Mouse (Mus musculus) neural tube, embryonic 11.5 days (tissue): ENCODE data around the gene Olfr320. TPM values are rescaled to one million over a fixed set of nuclear protein-coding genes. Genes with fewer than 3 reads are reported as not detected.
"Not testable (repeated sequence)": the region's sequence is repeated elsewhere in the genome, so short reads cannot be mapped to it uniquely, and the experiment has no call there.

Experiments used
- ATAC-seq: fragments of 200-750 bp; cut with Nextera tagmentation; 2 replicates; pipeline ENCODE4 v1.8.0; 2017; ENCODE audit warnings: moderate number of reproducible peaks, mild to moderate bottlenecking, moderate TSS enrichment, moderate library complexity; ENCODE audit not compliant: insufficient read depth, low FRiP score, low TSS enrichment
- DNase-seq: peaks from one replicate; pipeline ENCODE4 v3.0.0-alpha.2; 2015; ENCODE audit warnings: low spot score
- H3K27ac ChIP-seq: fragments of 300-500 bp; sonication (generic); 2 replicates; pipeline ENCODE4 v1.5.1; 2014; ENCODE audit warnings: low read depth, mild to moderate bottlenecking, low read length
- H3K27me3 ChIP-seq: fragments of 300-500 bp; sonication (generic); 2 replicates; pipeline ENCODE4 v1.6.1; 2014; ENCODE audit warnings: mild to moderate bottlenecking, low read length, mixed read lengths; ENCODE audit not compliant: control insufficient read depth, insufficient read depth
- H3K36me3 ChIP-seq: fragments of 300-500 bp; sonication (generic); 2 replicates; pipeline ENCODE4 v1.6.1; 2014; ENCODE audit warnings: mild to moderate bottlenecking, low read length, moderate library complexity, mixed read lengths; ENCODE audit not compliant: control insufficient read depth, insufficient read depth
- H3K4me1 ChIP-seq: fragments of 300-500 bp; sonication (generic); 2 replicates; pipeline ENCODE4 v1.6.1; 2014; ENCODE audit warnings: low read length, mixed read lengths; ENCODE audit not compliant: control insufficient read depth, insufficient read depth
- H3K4me2 ChIP-seq: fragments of 300-500 bp; sonication (generic); 2 replicates; pipeline ENCODE4 v1.6.1; 2014; ENCODE audit warnings: low read depth, mild to moderate bottlenecking, moderate library complexity
- H3K4me3 ChIP-seq: fragments of 300-500 bp; sonication (generic); 2 replicates; pipeline ENCODE4 v1.5.1; 2014; ENCODE audit warnings: low read depth, low read length
- H3K9ac ChIP-seq: fragments of 300-500 bp; sonication (generic); 2 replicates; pipeline ENCODE4 v1.6.1; 2014; ENCODE audit warnings: mild to moderate bottlenecking, low read length
- H3K9me3 ChIP-seq: fragments of 300-500 bp; sonication (generic); 2 replicates; pipeline ENCODE4 v1.6.1; 2016; ENCODE audit warnings: low read length; ENCODE audit not compliant: control insufficient read depth
- WGBS: fragments of 180-500 bp; shearing (Covaris S2); extraction: QIAGEN DNeasy Blood & Tissue Kit; methylation state at CpG from one replicate; pipeline ENCODE4 v1.1.7; 2014; 5-methylcytosine and 5-hydroxymethylcytosine counted together
- polyA plus RNA-seq: library from polyadenylated mRNA; unstranded; fragments of >200 nt; fragmentation: Nextera tagmentation; extraction: Ambion mirVana; gene quantifications from 2 replicates; pipeline ENCODE4 v1.2.1, GENCODE M21; 2014

Olfr320 gene
- polyA plus RNA-seq, 1 experiment from 2014 or later = not detected

DNA sequence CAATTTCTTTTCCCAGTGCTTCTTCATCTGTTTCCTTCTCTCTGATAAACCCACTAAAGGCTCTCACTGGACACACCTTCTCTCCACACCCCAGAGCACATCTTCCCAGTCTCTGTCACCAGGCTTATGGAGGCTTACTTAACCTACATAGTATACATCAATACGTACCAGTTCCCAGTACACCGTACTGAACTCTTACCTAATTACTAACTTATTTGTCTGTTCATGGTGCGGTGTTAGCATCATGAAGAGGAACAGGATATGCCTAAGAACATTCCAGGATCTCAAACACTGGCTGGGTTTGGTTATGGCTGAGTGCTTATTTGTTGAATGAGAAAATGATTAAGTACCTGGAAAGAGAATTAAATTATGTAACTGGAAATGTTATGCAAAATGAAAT lies 25.7 kb upstream of the Olfr320 start:
- Histone ChIP-seq H3K27ac (no peak overlapping the region), H3K4me3 (no peak overlapping the region), H3K9ac (no peak overlapping the region), H3K4me1 (no peaks in the 10 kb centered on the region), H3K36me3 (no peaks in the 10 kb centered on the region), H3K27me3 (no peaks in the 10 kb centered on the region), H3K4me2 (no peak overlapping the region), H3K9me3 (no peaks in the 10 kb centered on the region)
- ATAC-seq (no peak), DNase-seq (no peak)
- 85% methylated on average over 3 of the region's 3 CpGs for WGBS

DNA sequence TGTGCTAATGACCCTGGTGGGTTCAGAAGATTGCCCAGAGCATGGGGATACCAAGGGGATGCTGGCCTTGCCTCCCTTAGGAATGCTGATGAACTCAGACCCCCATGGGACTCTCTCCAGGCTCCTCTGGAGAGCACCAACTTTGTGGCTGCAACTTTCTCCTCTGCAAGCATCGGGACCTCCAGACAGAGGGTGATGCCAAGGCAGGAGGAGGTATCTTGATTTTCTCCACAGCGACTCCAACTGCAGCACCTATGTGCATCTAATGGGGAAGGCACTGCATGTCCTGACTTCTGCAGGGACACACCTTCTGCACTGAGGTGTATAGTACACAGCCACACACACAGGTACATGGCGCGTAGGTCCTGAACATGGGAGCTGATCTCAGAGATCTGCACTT lies 22.3 kb upstream of the Olfr320 start, which contains the start of gene Olfr322:
Gene Olfr322, plus strand, starts transcription at position 187 of the 400 bp plus-strand sequence.
- no peak within 1 kb of the TSS for H3K4me3 ChIP-seq
- no peaks in the 10 kb centered on the region for H3K4me1 ChIP-seq
- 83% methylated on average over 4 of the region's 4 CpGs for WGBS
- H3K27me3 ChIP-seq = no peaks in the 10 kb centered on the region
- no peak within 1 kb of the TSS for H3K9ac ChIP-seq
- no peak within 1 kb of the TSS for H3K27ac ChIP-seq
- DNase-seq = no peak
- no peak for ATAC-seq
- H3K9me3 ChIP-seq = no peaks in the 10 kb centered on the region
- no peak within 1 kb of the TSS for H3K4me2 ChIP-seq
- H3K36me3 ChIP-seq = no peaks in the 10 kb centered on the region

DNA sequence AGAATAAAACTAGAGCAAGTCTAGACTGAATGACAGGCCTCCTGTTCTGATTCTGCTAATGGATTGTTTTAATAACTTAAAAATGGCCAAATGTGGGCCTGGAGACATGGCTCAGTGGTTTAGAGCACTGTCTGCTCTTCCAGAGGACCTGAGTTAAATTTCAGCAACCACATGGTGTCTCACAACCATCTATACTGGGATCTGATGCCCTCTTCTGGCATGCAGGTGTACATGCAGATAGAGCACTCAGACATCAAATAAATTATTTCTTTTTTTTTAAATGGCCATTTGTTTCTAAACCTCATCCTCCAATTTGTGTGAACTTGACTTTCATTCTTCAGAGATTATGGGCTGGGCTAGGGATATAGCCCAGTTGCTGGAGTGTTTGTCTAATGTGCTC lies 11.6 kb upstream of the Olfr320 start:
- Histone ChIP-seq H3K4me1 (no peaks in the 10 kb centered on the region), H3K4me2 (no peak overlapping the region), H3K36me3 (no peaks in the 10 kb centered on the region), H3K9ac (no peak overlapping the region), H3K9me3 (no peaks in the 10 kb centered on the region), H3K4me3 (no peak overlapping the region), H3K27me3 (no peaks in the 10 kb centered on the region), H3K27ac (no peak overlapping the region)
- no peak for ATAC-seq
- no peak for DNase-seq

DNA sequence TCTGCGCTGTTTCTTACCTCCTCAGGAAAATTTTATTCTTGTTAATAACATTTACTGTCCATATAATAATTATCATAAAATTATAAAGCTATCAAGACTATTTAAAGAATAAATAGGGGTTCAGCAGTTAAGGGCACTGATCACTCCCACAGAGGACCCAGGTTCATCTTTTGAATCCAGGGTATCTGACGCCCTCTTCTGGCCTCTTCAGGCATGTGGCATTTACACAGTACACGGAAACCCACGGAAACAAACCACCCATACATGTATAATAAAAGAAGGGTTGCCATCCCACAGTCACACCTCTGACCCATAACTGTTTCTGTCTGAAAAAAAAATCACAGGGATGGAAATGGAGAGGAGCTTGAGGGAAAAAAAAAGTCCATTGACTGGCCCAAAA lies 9.1 kb upstream of the Olfr320 start:
- Histone ChIP-seq H3K27ac (no peak overlapping the region), H3K4me2 (no peak overlapping the region), H3K4me3 (no peak overlapping the region), H3K9me3 (no peaks in the 10 kb centered on the region), H3K9ac (no peak overlapping the region), H3K27me3 (no peaks in the 10 kb centered on the region), H3K36me3 (no peaks in the 10 kb centered on the region), H3K4me1 (no peaks in the 10 kb centered on the region)
- 53% methylated on average over 4 of the region's 4 CpGs for WGBS
- ATAC-seq (no peak), DNase-seq (no peak)

DNA sequence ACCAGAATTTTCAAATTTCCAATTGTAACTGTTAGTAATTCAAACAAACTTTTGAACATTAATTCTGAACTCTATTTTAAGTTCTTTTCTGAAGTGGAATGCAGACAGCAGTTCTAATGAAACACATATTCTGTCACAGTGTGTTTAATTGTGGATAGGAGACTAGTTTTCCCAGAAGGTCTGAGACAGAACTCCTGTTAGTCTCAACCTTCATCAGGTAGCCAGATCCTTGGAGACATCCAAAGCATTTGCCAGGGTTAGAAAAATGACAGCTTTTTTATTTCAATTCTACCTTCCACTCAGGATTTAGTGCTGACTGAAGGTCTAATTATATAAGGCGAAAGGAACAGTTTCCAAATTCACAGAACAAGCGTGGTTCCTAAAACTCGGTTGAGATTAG lies 18.0 kb downstream of the Olfr320 start, which contains the start of gene Olfr319:
Gene Olfr319, plus strand, starts transcription at position 301 of the 400 bp plus-strand sequence.
- H3K4me1 ChIP-seq = no peaks in the 10 kb centered on the region
- no peaks in the 10 kb centered on the region for H3K27me3 ChIP-seq
- no peaks in the 10 kb centered on the region for H3K9me3 ChIP-seq
- WGBS = 85% methylated on average over 3 of the region's 3 CpGs
- H3K36me3 ChIP-seq = no peaks in the 10 kb centered on the region
- no peak for DNase-seq
- no peak within 1 kb of the TSS for H3K4me2 ChIP-seq
- ATAC-seq = no peak
- H3K9ac ChIP-seq = no peak within 1 kb of the TSS
- no peak within 1 kb of the TSS for H3K27ac ChIP-seq
- H3K4me3 ChIP-seq = no peak within 1 kb of the TSS

DNA sequence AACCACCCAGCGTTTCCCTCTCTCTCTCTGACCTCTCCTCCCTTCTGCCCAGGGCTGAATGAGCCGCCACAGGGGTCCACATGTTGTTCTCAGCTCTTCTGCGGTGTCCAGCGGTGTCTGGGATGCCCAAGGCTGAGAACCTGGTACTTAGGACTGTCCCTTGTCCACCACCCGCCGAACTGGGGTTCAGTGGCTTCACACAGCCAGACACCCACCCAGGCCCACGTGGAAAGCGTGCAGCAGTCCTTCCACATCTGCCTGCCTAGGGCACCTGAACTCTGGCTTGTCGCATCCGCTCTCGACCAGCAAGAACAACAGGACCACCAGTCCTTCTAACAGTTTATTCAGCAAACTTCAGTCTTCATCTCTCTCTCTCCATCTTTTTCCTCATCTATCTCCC lies 28.2 kb downstream of the Olfr320 start:
- no peak overlapping the region for H3K9ac ChIP-seq
- H3K4me3 ChIP-seq = no peak overlapping the region
- no peak for ATAC-seq
- H3K4me1 ChIP-seq = no peaks in the 10 kb centered on the region
- H3K27ac ChIP-seq = no peak overlapping the region
- WGBS = 78% methylated on average over 11 of the region's 11 CpGs
- no peaks in the 10 kb centered on the region for H3K27me3 ChIP-seq
- no peaks in the 10 kb centered on the region for H3K9me3 ChIP-seq
- H3K36me3 ChIP-seq = no peaks in the 10 kb centered on the region
- no peak for DNase-seq
- H3K4me2 ChIP-seq = no peak overlapping the region

DNA sequence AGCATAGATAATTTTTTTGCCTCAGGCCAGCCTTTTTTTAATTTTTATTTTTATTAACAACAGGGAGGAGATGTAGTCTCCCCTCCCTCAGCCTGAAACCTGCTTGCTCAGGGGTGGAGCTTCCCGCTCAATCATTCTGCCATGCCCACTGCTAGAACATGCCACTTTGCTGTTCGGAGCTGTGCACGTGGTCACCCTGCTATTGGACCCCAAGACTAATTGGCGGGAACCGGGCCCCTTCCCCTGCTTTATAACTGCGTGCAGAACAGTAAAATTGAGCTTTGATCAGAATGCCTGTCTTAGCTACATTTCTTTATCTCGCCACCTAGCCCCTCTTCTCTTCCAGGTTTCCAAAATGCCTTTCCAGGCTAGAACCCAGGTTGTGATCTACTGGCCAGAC lies 36.8 kb downstream of the Olfr320 start:
- H3K9ac ChIP-seq, H3K4me2 ChIP-seq, DNase-seq, ATAC-seq, H3K4me1 ChIP-seq, H3K4me3 ChIP-seq, H3K36me3 ChIP-seq, H3K9me3 ChIP-seq, H3K27ac ChIP-seq, H3K27me3 ChIP-seq: not testable (repeated sequence)
- 90% methylated on average over 6 of the region's 7 CpGs for WGBS

DNA sequence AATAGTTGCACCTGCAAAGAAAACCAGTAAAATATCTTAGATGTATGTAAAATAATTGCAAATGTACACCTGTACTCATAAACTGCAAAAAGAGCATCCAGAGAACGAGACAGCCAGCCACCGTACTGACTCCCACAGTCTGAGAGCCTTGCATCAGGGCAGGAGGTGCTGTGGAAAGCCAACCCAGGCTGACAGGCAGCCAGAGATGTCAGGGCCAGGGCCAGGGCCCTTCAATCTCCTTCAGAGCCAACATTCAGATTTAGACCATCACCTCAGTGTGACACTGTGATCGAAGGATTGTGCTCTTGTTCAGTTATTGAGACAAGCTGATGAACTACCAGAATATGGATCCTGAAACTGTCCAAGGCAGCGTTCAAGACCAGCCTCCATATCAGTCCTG lies 38.8 kb downstream of the Olfr320 start:
- no peak for DNase-seq
- no peaks in the 10 kb centered on the region for H3K36me3 ChIP-seq
- ATAC-seq = no peak
- no peak overlapping the region for H3K4me3 ChIP-seq
- no peak overlapping the region for H3K9ac ChIP-seq
- no peaks in the 10 kb centered on the region for H3K9me3 ChIP-seq
- H3K27me3 ChIP-seq = no peaks in the 10 kb centered on the region
- H3K4me2 ChIP-seq = no peak overlapping the region
- H3K27ac ChIP-seq = no peak overlapping the region
- H3K4me1 ChIP-seq = no peaks in the 10 kb centered on the region
- WGBS = 93% methylated on average over 4 of the region's 4 CpGs

DNA sequence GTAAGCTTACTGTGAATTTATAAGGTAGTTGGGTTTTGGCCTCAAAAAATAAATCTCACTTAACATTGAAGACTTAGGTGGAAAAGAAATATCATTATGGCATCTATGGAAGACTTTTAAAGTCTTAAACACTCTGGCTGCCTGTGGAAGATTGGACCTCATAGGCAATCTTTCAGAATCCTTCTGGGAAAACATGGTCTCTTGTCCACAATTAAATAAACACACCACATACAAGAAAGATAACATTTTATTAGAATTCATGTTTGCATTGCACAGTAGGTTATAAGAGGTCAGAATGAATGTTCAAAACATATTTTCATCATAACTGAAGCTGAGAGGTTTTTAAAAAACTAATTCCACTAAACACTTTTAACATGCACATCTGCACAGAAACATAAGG lies 43.0 kb downstream of the Olfr320 start, which contains the start of gene Olfr318:
Gene Olfr318, minus strand, starts transcription at position 101 of the 400 bp plus-strand sequence.
- Histone ChIP-seq H3K4me2 (no peak within 1 kb of the TSS), H3K4me1 (no peaks in the 10 kb centered on the region), H3K9me3 (no peaks in the 10 kb centered on the region), H3K36me3 (no peaks in the 10 kb centered on the region), H3K27me3 (no peaks in the 10 kb centered on the region), H3K9ac (no peak within 1 kb of the TSS), H3K4me3 (no peak within 1 kb of the TSS), H3K27ac (no peak within 1 kb of the TSS)
- ATAC-seq (no peak), DNase-seq (no peak)
